Mouse (Mus musculus) heart, embryonic 16.5 days (tissue): ENCODE measurements around the gene Fubp1. TPM values are rescaled to one million over a fixed set of nuclear protein-coding genes. Genes with fewer than 3 reads are reported as not detected.
"Not testable (repeated sequence)": the region's sequence is repeated elsewhere in the genome, so short reads cannot be mapped to it uniquely, and the experiment has no call there.

Source experiments
- ATAC-seq: fragments of 200-750 bp; cut with Nextera tagmentation; replicated peaks from 2 replicates; pipeline ENCODE4 v1.8.0; 2017; ENCODE audit warnings: moderate number of reproducible peaks; ENCODE audit not compliant: insufficient read depth, low FRiP score; ENCODE audit errors: extremely low read depth
- H3K27ac ChIP-seq: fragments of 300-500 bp; sonication (generic); 2 replicates; pipeline ENCODE4 v1.5.1; 2014; ENCODE audit warnings: mild to moderate bottlenecking, low read length, control low read depth, moderate library complexity
- H3K27me3 ChIP-seq: fragments of 300-500 bp; sonication (generic); 2 replicates; pipeline ENCODE4 v1.6.1; 2014; ENCODE audit warnings: low read length, mixed read lengths; ENCODE audit not compliant: control insufficient read depth, insufficient read depth
- H3K36me3 ChIP-seq: fragments of 300-500 bp; sonication (generic); 2 replicates; pipeline ENCODE4 v1.6.1; 2014; ENCODE audit not compliant: control insufficient read depth, insufficient read depth
- H3K4me1 ChIP-seq: fragments of 300-500 bp; sonication (generic); 2 replicates; pipeline ENCODE4 v1.6.1; 2014; ENCODE audit warnings: low read length, mixed read lengths; ENCODE audit not compliant: control insufficient read depth, insufficient read depth
- H3K4me2 ChIP-seq: fragments of 300-500 bp; sonication (generic); 2 replicates; pipeline ENCODE4 v1.6.1; 2014; ENCODE audit warnings: low read depth, mild to moderate bottlenecking, control low read depth, low read length
- H3K4me3 ChIP-seq: fragments of 300-500 bp; sonication (generic); 2 replicates; pipeline ENCODE4 v1.5.1; 2014; ENCODE audit warnings: mild to moderate bottlenecking, control low read depth, low read length
- H3K9ac ChIP-seq: fragments of 300-500 bp; sonication (generic); 2 replicates; pipeline ENCODE4 v1.6.1; 2014; ENCODE audit warnings: low read length, control low read depth
- H3K9me3 ChIP-seq: fragments of 300-500 bp; sonication (generic); replicated peaks from 2 replicates; pipeline ENCODE4 v1.6.1; 2016; ENCODE audit warnings: low read length; ENCODE audit not compliant: control insufficient read depth
- WGBS: fragments of 180-500 bp; shearing (Covaris S2); extraction: QIAGEN DNeasy Blood & Tissue Kit; methylation state at CpG from one replicate; pipeline ENCODE4 v1.1.7; 2014; 5-methylcytosine and 5-hydroxymethylcytosine counted together
- polyA plus RNA-seq: library from polyadenylated mRNA; unstranded; fragments of >200 nt; fragmentation: Nextera tagmentation; extraction: Ambion mirVana; gene quantifications from 2 replicates; pipeline ENCODE4 v1.2.1, GENCODE M21; 2015

Fubp1 gene
- polyA plus RNA-seq, 1 experiment from 2014 or later = 124 TPM

DNA sequence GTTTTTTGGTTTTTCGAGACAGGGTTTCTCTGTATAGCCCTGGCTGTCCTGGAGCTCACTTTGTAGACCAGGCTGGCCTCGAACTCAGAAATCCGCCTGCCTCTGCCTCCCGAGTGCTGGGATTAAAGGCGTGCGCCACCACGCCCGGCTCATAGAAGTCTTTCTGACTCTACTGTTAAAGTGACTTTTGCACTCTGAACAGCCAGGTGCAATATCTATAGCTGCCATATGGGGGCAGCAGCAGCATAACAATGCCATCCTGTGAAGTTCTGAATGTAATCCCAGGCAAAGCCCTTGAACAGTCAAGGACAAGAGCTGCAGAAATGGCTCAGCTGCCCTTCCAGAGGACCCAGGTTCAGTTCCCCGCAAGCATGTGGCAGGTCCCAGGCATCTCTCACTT is 49.2 kb downstream of the Fubp1 start:
- H3K36me3 ChIP-seq, H3K9me3 ChIP-seq, H3K27me3 ChIP-seq: not testable (repeated sequence)
- Histone ChIP-seq H3K4me1 (peaks cover 36% of the 10 kb centered on the region), H3K9ac (peak overlapping the region; percentile 69), H3K27ac (peak overlapping the region; percentile 81), H3K4me2 (peak overlapping the region; percentile 77), H3K4me3 (peak overlapping the region; percentile 29)
- 22% methylated on average over 7 of the region's 9 CpGs for WGBS
- peak; percentile 50 for ATAC-seq

DNA sequence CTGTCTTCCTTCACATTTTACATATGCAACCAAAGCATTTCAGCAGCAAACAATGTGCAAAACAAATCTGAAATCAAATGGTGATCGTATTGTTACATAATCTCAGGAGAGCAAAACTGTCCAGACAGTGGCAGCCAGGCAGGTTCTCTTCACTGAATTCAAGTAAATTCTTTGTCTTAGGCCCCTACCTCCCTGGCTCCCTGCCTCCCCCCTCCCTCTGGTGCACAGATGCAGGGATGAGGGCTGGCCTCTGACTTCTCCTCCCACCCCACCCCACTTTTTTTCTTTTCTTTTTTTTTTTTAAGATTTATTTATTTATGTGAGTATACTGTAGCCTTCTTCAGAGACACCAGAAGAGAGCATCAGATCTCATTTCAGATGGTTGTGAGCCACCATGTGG is 50.1 kb downstream of the Fubp1 start:
- peak overlapping the region; percentile 77 for H3K4me2 ChIP-seq
- WGBS = 63% methylated on average over 1 of the region's 1 CpGs
- peak overlapping the region; percentile 29 for H3K4me3 ChIP-seq
- H3K9me3 ChIP-seq = no peaks in the 10 kb centered on the region
- no peak for ATAC-seq
- peaks cover 36% of the 10 kb centered on the region for H3K4me1 ChIP-seq
- peak overlapping the region; percentile 81 for H3K27ac ChIP-seq
- H3K36me3 ChIP-seq = no peaks in the 10 kb centered on the region
- H3K27me3 ChIP-seq = no peaks in the 10 kb centered on the region
- peak overlapping the region; percentile 69 for H3K9ac ChIP-seq

DNA sequence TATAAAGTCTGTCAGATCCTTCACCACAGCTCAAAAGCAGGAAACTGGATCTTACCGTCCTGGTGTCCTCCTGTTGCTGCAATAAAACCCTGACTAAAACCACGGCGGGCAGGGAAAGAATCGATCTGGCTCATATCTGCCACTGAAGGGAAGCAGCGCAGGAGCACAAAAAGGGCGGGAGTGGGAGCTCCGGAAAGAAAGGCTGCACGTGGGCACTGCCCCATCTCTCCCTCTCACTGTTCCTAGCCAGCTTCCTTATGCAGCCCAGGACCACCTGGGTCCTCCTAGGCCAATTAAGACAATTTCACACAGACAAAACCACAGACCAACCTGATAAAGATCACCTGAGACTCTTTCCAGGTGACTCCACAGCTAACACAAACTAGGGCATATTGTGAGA is 51.2 kb downstream of the Fubp1 start:
- Histone ChIP-seq H3K4me2 (peak overlapping the region; percentile 77), H3K9ac (peak overlapping the region; percentile 98), H3K27ac (peak overlapping the region; percentile 100), H3K4me1 (peaks cover 38% of the 10 kb centered on the region), H3K36me3 (no peaks in the 10 kb centered on the region), H3K27me3 (no peaks in the 10 kb centered on the region), H3K4me3 (peak overlapping the region; percentile 80), H3K9me3 (no peaks in the 10 kb centered on the region)
- WGBS = 24% methylated on average over 8 of the region's 8 CpGs
- no peak for ATAC-seq

DNA sequence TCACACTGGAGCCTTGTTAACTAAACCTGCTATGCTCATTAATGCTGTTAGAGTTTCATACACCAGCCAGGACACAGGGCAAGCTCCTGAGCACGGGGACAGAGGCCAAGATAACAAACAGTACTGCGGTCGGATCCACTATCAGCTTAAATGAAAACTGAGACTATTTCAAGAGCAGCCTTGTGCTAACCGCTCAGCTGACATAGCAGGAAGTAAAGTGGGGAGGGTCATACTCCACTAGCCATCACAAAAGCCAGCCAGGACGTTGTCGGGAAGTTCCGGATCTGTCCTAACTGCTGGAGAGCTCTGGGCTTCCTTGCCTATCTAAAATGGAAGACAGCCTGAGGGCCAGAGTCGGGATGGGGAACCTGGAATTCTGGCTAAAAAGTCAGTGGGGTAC is 51.7 kb downstream of the Fubp1 start:
- Histone ChIP-seq H3K27me3 (no peaks in the 10 kb centered on the region), H3K4me2 (peak overlapping the region; percentile 77), H3K9me3 (no peaks in the 10 kb centered on the region), H3K36me3 (no peaks in the 10 kb centered on the region), H3K27ac (peak overlapping the region; percentile 100), H3K4me1 (peaks cover 38% of the 10 kb centered on the region), H3K9ac (peak overlapping the region; percentile 98), H3K4me3 (peak overlapping the region; percentile 80)
- 8% methylated on average over 8 of the region's 8 CpGs for WGBS
- ATAC-seq = peak; percentile 35

DNA sequence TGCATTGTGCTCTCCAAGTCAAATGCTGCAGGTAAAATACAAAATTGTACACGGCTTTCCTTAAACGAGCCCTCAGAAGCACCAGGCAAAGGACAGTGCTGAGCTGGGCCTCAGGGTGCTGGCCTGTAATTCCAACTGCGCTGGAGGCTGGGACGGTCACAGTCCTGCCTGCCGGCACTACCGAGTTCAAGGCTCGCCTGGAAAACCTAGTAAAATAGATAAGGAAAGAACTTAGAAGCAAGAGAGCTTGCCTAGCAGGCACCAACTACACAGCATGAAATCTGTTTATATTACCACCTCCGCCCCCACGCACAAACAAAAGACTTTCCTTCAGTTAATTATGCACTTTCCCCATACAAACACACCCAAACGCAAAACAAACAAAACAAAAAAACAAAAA is 54.2 kb downstream of the Fubp1 start:
- peak overlapping the region; percentile 100 for H3K27ac ChIP-seq
- H3K27me3 ChIP-seq = no peaks in the 10 kb centered on the region
- H3K4me1 ChIP-seq = peaks cover 29% of the 10 kb centered on the region
- H3K9ac ChIP-seq = peak overlapping the region; percentile 98
- no peaks in the 10 kb centered on the region for H3K36me3 ChIP-seq
- no peak for ATAC-seq
- H3K4me3 ChIP-seq = peak overlapping the region; percentile 80
- no peaks in the 10 kb centered on the region for H3K9me3 ChIP-seq
- WGBS = 31% methylated on average over 10 of the region's 10 CpGs
- H3K4me2 ChIP-seq = peak overlapping the region; percentile 77

DNA sequence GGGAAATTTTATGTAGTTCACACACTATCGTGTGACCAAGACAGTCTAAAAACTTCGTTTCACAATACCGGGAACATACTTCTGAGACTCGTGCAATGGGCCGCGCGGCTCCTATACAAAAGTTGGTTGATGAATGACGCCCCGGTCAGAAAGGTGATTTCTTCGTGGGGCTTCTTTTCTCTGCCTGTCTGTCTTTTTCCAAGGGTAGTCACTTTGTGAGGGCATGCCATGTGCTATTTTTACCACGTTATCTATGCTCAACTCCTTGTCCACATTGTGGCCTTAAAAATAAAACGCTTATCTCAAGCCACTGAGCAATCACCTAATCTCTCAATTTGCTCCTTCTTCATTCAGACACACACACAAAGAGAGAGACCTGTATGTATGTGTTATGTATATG is 54.6 kb downstream of the Fubp1 start:
- Histone ChIP-seq H3K27ac (peak overlapping the region; percentile 100), H3K36me3 (no peaks in the 10 kb centered on the region), H3K4me3 (peak overlapping the region; percentile 80), H3K4me2 (peak overlapping the region; percentile 78), H3K4me1 (peaks cover 25% of the 10 kb centered on the region), H3K27me3 (no peaks in the 10 kb centered on the region), H3K9ac (peak overlapping the region; percentile 98), H3K9me3 (no peaks in the 10 kb centered on the region)
- 21% methylated on average over 12 of the region's 12 CpGs for WGBS
- no peak; the same call in 1 of the 2 replicates for ATAC-seq

DNA sequence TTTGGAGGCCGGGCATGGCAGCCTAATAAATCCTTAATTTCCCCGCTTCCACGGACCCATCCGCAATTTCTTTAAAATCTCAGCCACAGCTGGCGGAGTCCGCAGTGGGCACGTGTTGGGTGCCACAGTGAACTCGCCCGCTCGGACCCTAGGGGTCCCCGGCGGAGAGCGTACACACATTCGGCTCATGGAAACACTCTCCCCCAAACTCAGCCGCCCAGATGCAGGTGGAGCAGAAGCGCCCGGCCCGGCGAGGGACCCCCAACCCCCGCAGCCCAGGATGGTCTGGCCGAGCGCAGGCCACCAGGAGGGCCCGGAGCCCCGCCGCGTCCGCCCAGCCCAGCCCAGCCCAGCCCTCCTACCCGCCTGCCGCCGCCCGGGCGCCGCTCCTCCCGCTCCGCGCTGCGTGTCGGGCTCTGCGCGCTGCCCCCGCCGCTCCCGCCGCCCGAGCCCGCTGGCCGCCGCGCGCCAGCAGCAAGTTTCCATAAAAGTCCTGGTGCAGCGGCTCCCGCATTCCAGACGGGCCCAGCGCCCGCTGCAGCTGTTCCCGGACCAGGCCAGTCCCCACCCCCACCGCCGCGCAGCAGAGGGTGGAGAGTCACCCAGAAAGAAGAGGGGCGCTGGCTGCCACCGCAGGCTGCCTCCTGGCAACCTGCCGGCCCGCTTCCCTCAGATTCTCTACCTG is 55.3 kb downstream of the Fubp1 start:
- Histone ChIP-seq H3K27me3 (no peaks in the 10 kb centered on the region), H3K9ac (peak overlapping the region; percentile 98), H3K4me1 (peaks cover 20% of the 10 kb centered on the region), H3K4me3 (peak overlapping the region; percentile 80), H3K27ac (peak overlapping the region; percentile 100), H3K9me3 (no peaks in the 10 kb centered on the region), H3K36me3 (no peaks in the 10 kb centered on the region), H3K4me2 (peak overlapping the region; percentile 78)
- ATAC-seq = peak; percentile 87
- WGBS = under 1% methylated on average over 60 of the region's 63 CpGs

DNA sequence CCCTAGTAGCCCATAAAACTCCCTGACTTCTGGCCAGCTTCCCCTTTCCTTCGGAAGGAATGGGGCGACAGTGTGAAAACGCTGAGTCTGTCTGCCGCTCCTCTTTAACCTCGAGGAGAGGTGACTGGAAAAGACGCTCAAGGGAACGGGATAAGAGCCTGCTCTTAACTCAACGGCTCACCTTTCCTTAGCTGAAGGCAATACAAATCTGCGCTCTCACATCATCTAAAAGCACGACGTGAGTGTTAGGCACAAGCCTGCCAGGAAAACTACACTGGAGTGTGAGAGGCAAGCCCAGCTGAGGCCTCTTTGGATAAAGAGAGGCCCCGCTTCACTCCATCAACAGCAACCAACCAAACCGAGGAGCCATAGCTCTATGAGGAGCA is 55.8 kb downstream of the Fubp1 start, which contains the start of gene Nexn:
Nexn (minus strand) TSS at position 315 of the 386 bp plus-strand sequence.
- Histone ChIP-seq H3K4me2 (peak within 1 kb of the TSS; percentile 78), H3K27me3 (no peaks in the 10 kb centered on the region), H3K9me3 (no peaks in the 10 kb centered on the region), H3K27ac (peak within 1 kb of the TSS; percentile 100), H3K36me3 (no peaks in the 10 kb centered on the region), H3K9ac (peak within 1 kb of the TSS; percentile 98), H3K4me1 (peaks cover 20% of the 10 kb centered on the region), H3K4me3 (peak within 1 kb of the TSS; percentile 80)
- 3% methylated on average over 13 of the region's 13 CpGs for WGBS
- peak; percentile 29; the same call in 1 of the 2 replicates for ATAC-seq

DNA sequence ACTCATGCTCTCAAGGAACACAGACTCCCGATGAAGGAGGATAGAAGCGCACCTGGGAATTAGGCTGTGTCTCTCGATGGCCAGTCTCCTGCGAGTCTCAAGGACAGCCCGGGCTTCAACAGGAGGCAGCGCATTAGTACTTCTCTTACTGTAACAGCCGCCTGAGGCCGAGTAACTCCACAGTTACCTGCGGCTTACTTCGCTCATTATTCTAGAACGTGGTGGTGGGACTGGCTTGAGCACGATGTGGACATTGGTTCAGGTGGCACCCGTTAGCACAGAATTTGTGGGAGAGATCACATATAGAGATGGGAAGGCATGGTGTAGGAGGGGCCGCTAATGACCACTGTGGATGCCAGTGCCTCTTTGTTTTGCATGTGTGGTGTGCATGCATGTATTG is 57.9 kb downstream of the Fubp1 start:
- WGBS = 88% methylated on average over 14 of the region's 14 CpGs
- peaks cover 18% of the 10 kb centered on the region for H3K4me1 ChIP-seq

More for the DNA sequence above, 57.9 kb downstream of the Fubp1 start:
- no peak overlapping the region for H3K27ac ChIP-seq
- H3K27me3 ChIP-seq = no peaks in the 10 kb centered on the region
- no peaks in the 10 kb centered on the region for H3K36me3 ChIP-seq
- no peak overlapping the region for H3K4me3 ChIP-seq
- H3K9ac ChIP-seq = no peak overlapping the region
- H3K4me2 ChIP-seq = no peak overlapping the region
- no peak for ATAC-seq
- H3K9me3 ChIP-seq = no peaks in the 10 kb centered on the region
